Mouse (Mus musculus) midbrain, embryonic 16.5 days (tissue): ENCODE data around the gene Gm10324. TPM values are rescaled to one million over a fixed set of nuclear protein-coding genes. Genes with fewer than 3 reads are reported as not detected.
"Not testable (repeated sequence)": the region's sequence is repeated elsewhere in the genome, so short reads cannot be mapped to it uniquely, and the experiment has no call there.

ENCODE experiments used
- ATAC-seq: fragments of 200-750 bp; cut with Nextera tagmentation; 2 replicates; pipeline ENCODE4 v1.8.0; 2017; ENCODE audit warnings: moderate TSS enrichment
- H3K27ac ChIP-seq: fragments of 300-500 bp; sonication (generic); 2 replicates; pipeline ENCODE4 v1.5.1; 2014; ENCODE audit warnings: mild to moderate bottlenecking, low read length, mixed read lengths
- H3K27me3 ChIP-seq: fragments of 300-500 bp; sonication (generic); 2 replicates; pipeline ENCODE4 v1.6.1; 2014; ENCODE audit warnings: low read depth, low read length, mixed read lengths; ENCODE audit not compliant: control insufficient read depth, insufficient read depth
- H3K36me3 ChIP-seq: fragments of 300-500 bp; sonication (generic); 2 replicates; pipeline ENCODE4 v1.6.1; 2014; ENCODE audit warnings: mild to moderate bottlenecking, low read length, moderate library complexity, mixed read lengths; ENCODE audit not compliant: control insufficient read depth, insufficient read depth
- H3K4me1 ChIP-seq: fragments of 300-500 bp; sonication (generic); 2 replicates; pipeline ENCODE4 v1.6.1; 2014; ENCODE audit warnings: mild to moderate bottlenecking, low read length, mixed read lengths; ENCODE audit not compliant: control insufficient read depth, insufficient read depth
- H3K4me2 ChIP-seq: fragments of 300-500 bp; sonication (generic); 2 replicates; pipeline ENCODE4 v1.6.1; 2014; ENCODE audit warnings: mild to moderate bottlenecking, low read length, mixed read lengths
- H3K4me3 ChIP-seq: fragments of 300-500 bp; sonication (generic); 2 replicates; pipeline ENCODE4 v1.5.1; 2014; ENCODE audit warnings: low read depth, mild to moderate bottlenecking, low read length, moderate library complexity, mixed read lengths
- H3K9ac ChIP-seq: fragments of 300-500 bp; sonication (generic); 2 replicates; pipeline ENCODE4 v1.6.1; 2014; ENCODE audit warnings: low read depth, low read length, mixed read lengths
- H3K9me3 ChIP-seq: fragments of 300-500 bp; sonication (generic); replicated peaks from 2 replicates; pipeline ENCODE4 v1.6.1; 2014; ENCODE audit warnings: mild to moderate bottlenecking, low read length, mixed read lengths; ENCODE audit not compliant: control insufficient read depth, poor library complexity, severe bottlenecking
- WGBS: fragments of 180-500 bp; shearing (Covaris S2); extraction: QIAGEN DNeasy Blood & Tissue Kit; methylation state at CpG from one replicate; pipeline ENCODE4 v1.1.7; 2014; 5-methylcytosine and 5-hydroxymethylcytosine counted together
- polyA plus RNA-seq: library from polyadenylated mRNA; unstranded; fragments of >200 nt; fragmentation: Nextera tagmentation; extraction: Ambion mirVana; gene quantifications from 2 replicates; pipeline ENCODE4 v1.2.1, GENCODE M21; 2015

Gene Gm10324
- not detected in 2 replicates for polyA plus RNA-seq

- ATAC-seq, H3K27me3 ChIP-seq, H3K36me3 ChIP-seq, H3K9me3 ChIP-seq, H3K4me1 ChIP-seq, H3K27ac ChIP-seq, H3K4me2 ChIP-seq, H3K4me3 ChIP-seq, H3K9ac ChIP-seq: not testable (repeated sequence)
- no CpG with 5 or more reads among the region's 2 CpGs for WGBS
Observed at GRCm38 (mm10) chr13:66119247-66119646, at the start of gene Gm10324. Gene Gm10324, plus strand, starts transcription at chr13:66119547.

Other genes starting within 250 kb of the Gm10324 start
- gene Gm10772, start 108.0 kb downstream of the Gm10324 start, polyA plus RNA-seq: not detected in 2 replicates